Mouse (Mus musculus) myocyte (in vitro differentiated cells): ENCODE results near the gene March11.

Experiments
- CEBPB ChIP-seq: IDR thresholded peaks from 2 replicates; pipeline ENCODE4 v1.6.1; 2011; ENCODE audit warnings: mild to moderate bottlenecking, moderate library complexity; ENCODE audit not compliant: poor library complexity, insufficient read depth, severe bottlenecking
- E2F4 ChIP-seq: IDR thresholded peaks from one replicate; pipeline ENCODE4 v1.6.1; 2011; ENCODE audit warnings: mild to moderate bottlenecking, control low read depth, moderate library complexity; ENCODE audit not compliant: insufficient read depth
- MAX ChIP-seq: IDR thresholded peaks from one replicate; pipeline ENCODE4 v1.6.1; 2011; ENCODE audit warnings: low read depth, mild to moderate bottlenecking, control low read depth
- MYOD1 ChIP-seq, 3 experiments: IDR thresholded peaks; one replicate each; pipeline ENCODE4 v1.6.1; 2011; ENCODE audit warnings: control low read depth in 2 of 3, low read depth in 2 of 3, mild to moderate bottlenecking in 2 of 3, moderate library complexity in 1 of 3; ENCODE audit not compliant: insufficient read length in 2 of 3, control insufficient read depth in 1 of 3
- MYOG ChIP-seq, 3 experiments: IDR thresholded peaks; one replicate each; pipeline ENCODE4 v1.6.1; 2011; ENCODE audit warnings: control low read depth in 2 of 3, low read depth in 2 of 3, mild to moderate bottlenecking in 2 of 3; ENCODE audit not compliant: insufficient read length in 2 of 3, control insufficient read depth in 1 of 3, insufficient read depth in 1 of 3
- POLR2A ChIP-seq: IDR thresholded peaks from one replicate; pipeline ENCODE4 v1.6.1; 2011; ENCODE audit warnings: low read depth, mild to moderate bottlenecking, control low read depth, moderate library complexity; ENCODE audit not compliant: insufficient read length
- POLR2AphosphoS2 ChIP-seq: IDR thresholded peaks from one replicate; pipeline ENCODE4 v1.6.1; 2011; ENCODE audit warnings: low read depth, control low read depth; ENCODE audit not compliant: insufficient read length
- TCF12 ChIP-seq: IDR thresholded peaks from one replicate; pipeline ENCODE4 v1.6.1; 2011; ENCODE audit warnings: mild to moderate bottlenecking, control low read depth; ENCODE audit not compliant: poor library complexity, insufficient read depth, severe bottlenecking
- TCF3 ChIP-seq: IDR thresholded peaks from one replicate; pipeline ENCODE4 v1.6.1; 2011; ENCODE audit warnings: low read depth, control low read depth; ENCODE audit not compliant: insufficient read length
- USF1 ChIP-seq: IDR thresholded peaks from one replicate; pipeline ENCODE4 v1.6.1; 2011; ENCODE audit warnings: low read depth, mild to moderate bottlenecking, control low read depth, moderate library complexity

GRCm38 (mm10) chr15:26340966-26341365 is 32.1 kb downstream of the March11 start:
- no peak for TF ChIP-seq MYOD1 (IDR thresholded peaks at IDR 0.05; ENCODE audit: control insufficient read depth in 1 of 3, insufficient read length in 2 of 3, low read depth in 2 of 3)
- no peak for TF ChIP-seq MAX
- TF ChIP-seq POLR2A = no peak
- TF ChIP-seq CEBPB = no peak
- no peak for TF ChIP-seq USF1
- no peak for TF ChIP-seq TCF12
- TF ChIP-seq E2F4 = no peak
- TF ChIP-seq POLR2AphosphoS2 = no peak
- TF ChIP-seq MYOG (IDR thresholded peaks at IDR 0.05; ENCODE audit: control insufficient read depth in 1 of 3, insufficient read depth in 1 of 3, insufficient read length in 2 of 3, low read depth in 2 of 3) = no peak
- no peak for TF ChIP-seq TCF3
